Mouse (Mus musculus): ENCODE measurements at regions not wholly inside any gene's neighbourhood (a gene's known extent, or its start where the extent isn't known, plus 50 kb on each side); places are given as distances from the start of the nearest gene placed in this dataset.

DNA sequence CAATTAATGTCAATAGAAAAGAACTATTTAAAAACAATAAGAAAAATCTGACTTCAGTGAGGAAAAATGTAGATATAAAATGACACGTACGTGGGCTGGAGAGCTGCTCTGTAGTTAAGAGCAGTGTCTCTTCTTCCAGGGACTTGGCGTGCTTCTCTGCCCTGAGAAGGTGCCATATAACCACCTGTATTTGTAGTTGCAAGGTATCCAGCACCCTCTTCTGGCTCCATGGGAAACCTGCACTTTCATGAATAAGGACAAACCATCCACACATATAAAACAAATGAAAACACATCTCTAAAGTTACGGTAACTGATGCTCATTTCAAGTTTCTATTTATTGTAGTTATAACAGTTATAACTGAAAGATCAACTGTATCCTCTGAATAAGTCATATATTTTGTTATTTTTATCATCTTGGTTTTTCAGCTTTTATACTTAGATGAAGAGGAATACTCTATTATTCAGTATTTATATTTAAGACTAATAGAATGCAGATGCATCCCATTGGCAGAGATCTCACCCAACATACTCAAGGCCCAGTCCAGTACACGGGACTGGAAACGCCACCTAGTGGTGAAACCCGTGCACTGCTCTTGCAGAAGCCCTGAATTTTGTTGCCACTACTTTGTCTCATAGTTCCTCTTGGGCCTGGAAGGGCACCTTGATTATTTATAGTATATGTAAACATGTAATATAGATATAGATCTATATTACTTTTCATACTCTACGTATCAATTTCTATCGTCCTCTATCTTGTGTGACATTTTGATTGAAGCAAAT lies 1370.1 kb downstream of the Lrfn5 start:
- TF ChIP-seq CTCF (IDR thresholded peaks at IDR 0.05; ENCODE audit: low read depth) (peak; percentile 20; the same call in 1 of the 2 replicates), EP300 (optimal IDR thresholded peaks at IDR 0.05) (no peak)
